Mouse (Mus musculus): ENCODE results near the gene Hcfc2. TPM values are rescaled to one million over a fixed set of nuclear protein-coding genes. Genes with fewer than 3 reads are reported as not detected.

Gene Hcfc2
- total and polyA plus RNA-seq, 2 experiments from 2014 or later, result 27.0 to 27.2 TPM

DNA sequence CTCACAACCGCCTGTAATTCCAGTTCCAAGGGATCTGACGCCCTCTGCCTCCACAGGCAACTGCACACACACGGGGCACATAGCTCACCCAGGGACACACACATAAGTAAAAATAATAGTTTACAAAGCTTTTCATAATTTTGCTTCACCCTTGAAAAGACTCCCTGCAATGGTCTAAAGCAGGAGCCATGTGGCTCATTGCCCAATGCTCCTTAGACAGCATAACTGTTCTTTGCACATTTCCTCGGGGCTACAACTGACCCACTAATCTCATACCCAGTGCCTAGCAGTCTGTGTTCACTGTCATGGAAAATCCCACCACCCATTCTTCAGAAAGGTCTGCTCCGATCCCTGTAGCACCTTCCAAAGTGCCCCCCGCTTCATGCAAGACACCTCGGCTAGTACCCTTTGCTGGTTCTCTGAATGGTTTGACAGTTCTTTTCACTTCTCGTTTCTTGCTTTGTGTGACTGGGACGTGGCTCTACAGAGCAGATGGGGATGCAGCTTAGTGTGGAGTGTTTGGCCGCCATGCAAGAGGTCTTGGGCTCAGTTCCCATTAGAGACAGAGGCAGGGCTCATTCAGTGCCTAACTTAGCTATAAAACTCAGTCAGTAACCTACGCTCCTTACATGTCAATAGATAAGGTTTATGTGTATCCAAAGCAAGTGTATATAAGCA lies 59.4 kb downstream of the Hcfc2 start:
- Histone ChIP-seq H3K4me2 (ENCODE audit: low read depth, low read length, poor library complexity, severe bottlenecking) (no peak overlapping the region), H3K27me3 (ENCODE audit: insufficient read depth, low read length) (no peaks in the 10 kb centered on the region), H3K4me3 (ENCODE audit: low read depth, low read length) (no peak overlapping the region), H3K4me1 (ENCODE audit: insufficient read depth, low read length) (no peaks in the 10 kb centered on the region), H3K9ac (replicated peaks; ENCODE audit: low read length, poor library complexity, severe bottlenecking) (no peak overlapping the region), H3K9me3 (ENCODE audit: low read length) (no peaks in the 10 kb centered on the region), H3K27ac (ENCODE audit: low read depth, low read length) (no peak overlapping the region), H3K36me3 (ENCODE audit: insufficient read depth, low read length) (peaks cover 52% of the 10 kb centered on the region)
- no peak for TF ChIP-seq CTCF (IDR thresholded peaks at IDR 0.05)
- ATAC-seq (ENCODE audit: low FRiP score) (no peak), DNase-seq (ENCODE audit: low spot score) (no peak)
- 90% methylated on average over 11 of the region's 11 CpGs for WGBS

DNA sequence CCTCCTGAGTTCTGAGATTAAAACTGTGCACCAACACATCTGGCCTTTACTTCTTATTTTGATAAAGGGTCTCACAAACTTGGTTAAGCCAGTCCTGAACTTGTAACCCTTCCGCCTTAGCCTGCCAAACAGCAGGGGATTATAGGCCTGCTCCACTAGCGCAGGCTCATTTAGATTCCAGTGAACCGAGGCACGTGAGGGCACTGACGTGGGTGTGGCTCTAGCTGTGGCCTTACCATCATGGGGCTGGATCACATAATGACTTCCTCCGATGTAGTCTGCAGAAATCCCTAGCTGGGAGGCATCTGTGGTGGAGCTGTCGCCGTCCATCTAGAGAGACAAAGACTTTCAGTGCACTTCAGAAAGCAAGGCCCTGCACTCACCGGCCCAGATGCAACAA lies 60.5 kb downstream of the Hcfc2 start:
- no peaks in the 10 kb centered on the region for H3K27me3 ChIP-seq (ENCODE audit: insufficient read depth, low read length)
- H3K4me2 ChIP-seq (ENCODE audit: low read depth, low read length, poor library complexity, severe bottlenecking), result no peak overlapping the region
- ATAC-seq (ENCODE audit: low FRiP score) (no peak), DNase-seq (ENCODE audit: low spot score) (no peak)
- peaks cover 50% of the 10 kb centered on the region for H3K36me3 ChIP-seq (ENCODE audit: insufficient read depth, low read length)
- H3K4me3 ChIP-seq (ENCODE audit: low read depth, low read length), result no peak overlapping the region
- WGBS, result 89% methylated on average over 9 of the region's 9 CpGs
- TF ChIP-seq CTCF (IDR thresholded peaks at IDR 0.05), result no peak
- H3K9ac ChIP-seq (replicated peaks; ENCODE audit: low read length, poor library complexity, severe bottlenecking), result no peak overlapping the region
- H3K27ac ChIP-seq (ENCODE audit: low read depth, low read length), result no peak overlapping the region
- H3K4me1 ChIP-seq (ENCODE audit: insufficient read depth, low read length), result peaks cover 8% of the 10 kb centered on the region; the same call in 1 of the 2 replicates
- no peaks in the 10 kb centered on the region for H3K9me3 ChIP-seq (ENCODE audit: low read length)

DNA sequence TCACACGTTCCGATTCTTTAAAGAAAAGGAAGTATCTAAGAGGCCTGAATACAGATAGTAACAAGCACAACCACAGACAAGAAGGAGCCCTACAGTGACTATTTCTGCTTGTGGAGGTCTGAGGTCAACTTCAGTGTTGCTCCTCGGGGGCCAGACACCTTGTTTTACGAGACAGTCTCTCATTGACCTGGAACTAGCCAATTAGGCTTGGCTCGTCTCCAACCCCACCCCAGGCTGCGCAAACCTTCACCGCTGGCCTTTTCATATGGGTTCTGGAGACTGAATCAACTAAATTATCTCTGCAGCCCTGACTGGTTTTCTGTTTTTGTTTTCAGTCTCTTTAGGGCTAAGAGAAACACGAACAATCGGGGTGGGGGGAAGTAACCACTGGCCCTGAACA lies 61.4 kb downstream of the Hcfc2 start:
- Histone ChIP-seq H3K4me2 (ENCODE audit: low read depth, low read length, poor library complexity, severe bottlenecking) (no peak overlapping the region), H3K9me3 (ENCODE audit: low read length) (no peaks in the 10 kb centered on the region), H3K27me3 (ENCODE audit: insufficient read depth, low read length) (no peaks in the 10 kb centered on the region), H3K4me3 (ENCODE audit: low read depth, low read length) (no peak overlapping the region), H3K36me3 (ENCODE audit: insufficient read depth, low read length) (peaks cover 42% of the 10 kb centered on the region), H3K9ac (replicated peaks; ENCODE audit: low read length, poor library complexity, severe bottlenecking) (no peak overlapping the region), H3K4me1 (ENCODE audit: insufficient read depth, low read length) (peaks cover 9% of the 10 kb centered on the region; the same call in 1 of the 2 replicates), H3K27ac (ENCODE audit: low read depth, low read length) (no peak overlapping the region)
- ATAC-seq (ENCODE audit: low FRiP score), result no peak
- no peak for TF ChIP-seq CTCF (IDR thresholded peaks at IDR 0.05)
- 74% methylated on average over 9 of the region's 9 CpGs for WGBS
- DNase-seq (ENCODE audit: low spot score), result no peak

DNA sequence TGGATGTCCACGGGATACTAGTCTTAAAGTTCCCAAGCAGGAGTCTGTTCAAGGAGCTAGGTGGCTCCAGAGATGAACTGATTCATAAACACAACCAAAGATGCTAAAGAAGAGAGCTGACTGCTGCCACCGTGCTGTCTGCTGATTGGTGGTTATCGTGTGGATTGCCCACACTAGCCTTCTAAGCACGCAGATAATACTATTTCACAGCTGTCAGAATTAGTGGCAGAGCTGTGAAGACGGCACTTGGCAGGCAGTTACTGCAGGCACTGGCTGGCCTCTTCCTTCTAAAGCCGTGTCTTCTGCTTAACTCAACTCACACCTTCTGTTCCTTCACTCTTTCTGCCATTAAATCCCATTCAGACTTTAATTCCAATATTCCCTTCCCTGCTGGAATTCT lies 62.4 kb downstream of the Hcfc2 start:
- DNase-seq (ENCODE audit: low spot score), result peak; percentile 52
- H3K4me1 ChIP-seq (ENCODE audit: insufficient read depth, low read length), result peaks cover 9% of the 10 kb centered on the region; the same call in 1 of the 2 replicates
- no peak overlapping the region for H3K9ac ChIP-seq (replicated peaks; ENCODE audit: low read length, poor library complexity, severe bottlenecking)
- ATAC-seq (ENCODE audit: low FRiP score), result no peak
- no peaks in the 10 kb centered on the region for H3K27me3 ChIP-seq (ENCODE audit: insufficient read depth, low read length)
- no peaks in the 10 kb centered on the region for H3K9me3 ChIP-seq (ENCODE audit: low read length)
- WGBS, result 34% methylated on average over 6 of the region's 6 CpGs
- TF ChIP-seq CTCF (IDR thresholded peaks at IDR 0.05), result no peak; the same call in 1 of the 2 replicates
- no peak overlapping the region for H3K4me2 ChIP-seq (ENCODE audit: low read depth, low read length, poor library complexity, severe bottlenecking)
- H3K27ac ChIP-seq (ENCODE audit: low read depth, low read length), result no peak overlapping the region
- H3K36me3 ChIP-seq (ENCODE audit: insufficient read depth, low read length), result peaks cover 34% of the 10 kb centered on the region
- no peak overlapping the region for H3K4me3 ChIP-seq (ENCODE audit: low read depth, low read length)

DNA sequence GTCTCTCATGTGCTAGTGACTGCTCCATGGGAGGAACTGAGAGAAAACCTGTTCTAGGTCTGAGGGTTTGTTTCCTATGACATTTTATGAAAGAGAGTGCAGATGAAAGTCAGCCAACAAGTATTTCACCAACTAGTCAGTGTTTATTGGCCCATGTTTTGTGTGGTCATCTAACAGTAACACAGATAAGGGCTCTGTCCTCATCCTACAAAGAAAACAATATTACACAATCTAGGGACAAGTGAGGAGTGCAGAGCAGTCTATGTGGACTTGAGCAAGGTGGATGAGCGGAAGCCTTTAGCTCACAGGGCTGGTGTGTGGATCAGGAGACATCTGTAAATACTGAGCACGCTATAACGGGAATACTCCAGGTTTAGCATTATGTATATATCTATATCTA lies 62.9 kb downstream of the Hcfc2 start:
- Histone ChIP-seq H3K27me3 (ENCODE audit: insufficient read depth, low read length) (no peaks in the 10 kb centered on the region), H3K9ac (replicated peaks; ENCODE audit: low read length, poor library complexity, severe bottlenecking) (no peak overlapping the region), H3K4me2 (ENCODE audit: low read depth, low read length, poor library complexity, severe bottlenecking) (no peak overlapping the region), H3K27ac (ENCODE audit: low read depth, low read length) (no peak overlapping the region), H3K4me1 (ENCODE audit: insufficient read depth, low read length) (peaks cover 9% of the 10 kb centered on the region; the same call in 1 of the 2 replicates), H3K4me3 (ENCODE audit: low read depth, low read length) (no peak overlapping the region), H3K9me3 (ENCODE audit: low read length) (no peaks in the 10 kb centered on the region), H3K36me3 (ENCODE audit: insufficient read depth, low read length) (peaks cover 32% of the 10 kb centered on the region)
- 94% methylated on average over 3 of the region's 3 CpGs for WGBS
- no peak for ATAC-seq (ENCODE audit: low FRiP score)
- DNase-seq (ENCODE audit: low spot score), result no peak
- no peak for TF ChIP-seq CTCF (IDR thresholded peaks at IDR 0.05)

DNA sequence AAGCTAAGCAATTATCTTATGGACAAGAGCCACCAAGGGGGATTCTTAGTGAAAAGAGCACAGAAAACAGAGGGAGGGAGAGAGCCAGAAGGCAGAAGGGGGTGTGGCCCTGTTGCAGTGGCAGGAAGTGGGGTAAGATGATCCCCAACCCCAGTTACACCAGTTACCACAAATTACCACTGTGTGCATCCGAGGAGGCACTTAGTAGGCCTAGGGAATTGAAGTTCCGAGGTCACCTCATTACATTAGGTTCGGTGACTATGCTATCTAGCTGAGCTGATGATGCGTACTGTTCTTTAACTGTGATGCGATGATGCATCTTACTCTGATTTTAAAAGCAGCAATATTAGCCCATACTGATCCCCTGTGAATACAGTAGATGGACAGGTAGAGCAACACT lies 63.7 kb downstream of the Hcfc2 start:
- Histone ChIP-seq H3K27me3 (ENCODE audit: insufficient read depth, low read length) (no peaks in the 10 kb centered on the region), H3K9ac (replicated peaks; ENCODE audit: low read length, poor library complexity, severe bottlenecking) (no peak overlapping the region), H3K27ac (ENCODE audit: low read depth, low read length) (no peak overlapping the region), H3K4me3 (ENCODE audit: low read depth, low read length) (no peak overlapping the region), H3K36me3 (ENCODE audit: insufficient read depth, low read length) (peaks cover 26% of the 10 kb centered on the region), H3K4me1 (ENCODE audit: insufficient read depth, low read length) (peaks cover 9% of the 10 kb centered on the region; the same call in 1 of the 2 replicates), H3K9me3 (ENCODE audit: low read length) (no peaks in the 10 kb centered on the region), H3K4me2 (ENCODE audit: low read depth, low read length, poor library complexity, severe bottlenecking) (peak overlapping the region; percentile 26; the same call in 1 of the 2 replicates)
- no peak for ATAC-seq (ENCODE audit: low FRiP score)
- DNase-seq (ENCODE audit: low spot score), result no peak
- WGBS, result 93% methylated on average over 5 of the region's 5 CpGs
- no peak for TF ChIP-seq CTCF (IDR thresholded peaks at IDR 0.05)
